Mouse (Mus musculus): ENCODE results near the gene Msrb1.

GRCm38 (mm10) chr17:24689251-24690081 lies 47.0 kb upstream of the Msrb1 start, which contains the start of gene Syngr3:
- no peak for TF ChIP-seq CTCF (IDR thresholded peaks at IDR 0.05; ENCODE audit: extremely low read depth, insufficient read length, insufficient replicate concordance, low read depth, low read length)
- no peak for TF ChIP-seq POLR2A (IDR thresholded peaks at IDR 0.05; ENCODE audit: low read depth, low read length)

All from small intestine, adult 2 months (tissue).